Mouse (Mus musculus) myocyte (in vitro differentiated cells): Measurements from ENCODE around the gene Cenpq.

Source experiments
- CEBPB ChIP-seq: IDR thresholded peaks from 2 replicates; pipeline ENCODE4 v1.6.1; 2011; ENCODE audit warnings: mild to moderate bottlenecking, moderate library complexity; ENCODE audit not compliant: poor library complexity, insufficient read depth, severe bottlenecking
- E2F4 ChIP-seq: IDR thresholded peaks from one replicate; pipeline ENCODE4 v1.6.1; 2011; ENCODE audit warnings: mild to moderate bottlenecking, control low read depth, moderate library complexity; ENCODE audit not compliant: insufficient read depth
- MAX ChIP-seq: IDR thresholded peaks from one replicate; pipeline ENCODE4 v1.6.1; 2011; ENCODE audit warnings: low read depth, mild to moderate bottlenecking, control low read depth
- MYOD1 ChIP-seq, 3 experiments: IDR thresholded peaks; one replicate each; pipeline ENCODE4 v1.6.1; 2011; ENCODE audit warnings: control low read depth in 2 of 3, low read depth in 2 of 3, mild to moderate bottlenecking in 2 of 3, moderate library complexity in 1 of 3; ENCODE audit not compliant: insufficient read length in 2 of 3, control insufficient read depth in 1 of 3
- MYOG ChIP-seq, 3 experiments: IDR thresholded peaks; one replicate each; pipeline ENCODE4 v1.6.1; 2011; ENCODE audit warnings: control low read depth in 2 of 3, low read depth in 2 of 3, mild to moderate bottlenecking in 2 of 3; ENCODE audit not compliant: insufficient read length in 2 of 3, control insufficient read depth in 1 of 3, insufficient read depth in 1 of 3
- POLR2A ChIP-seq: IDR thresholded peaks from one replicate; pipeline ENCODE4 v1.6.1; 2011; ENCODE audit warnings: low read depth, mild to moderate bottlenecking, control low read depth, moderate library complexity; ENCODE audit not compliant: insufficient read length
- POLR2AphosphoS2 ChIP-seq: IDR thresholded peaks from one replicate; pipeline ENCODE4 v1.6.1; 2011; ENCODE audit warnings: low read depth, control low read depth; ENCODE audit not compliant: insufficient read length
- REST ChIP-seq: IDR thresholded peaks from one replicate; pipeline ENCODE4 v1.6.1; 2011; ENCODE audit warnings: mild to moderate bottlenecking, control low read depth, moderate library complexity; ENCODE audit not compliant: insufficient read depth, insufficient read length
- SRF ChIP-seq: IDR thresholded peaks from one replicate; pipeline ENCODE4 v1.6.1; 2011; ENCODE audit warnings: low read depth; ENCODE audit not compliant: control insufficient read depth, insufficient read length
- TCF12 ChIP-seq: IDR thresholded peaks from one replicate; pipeline ENCODE4 v1.6.1; 2011; ENCODE audit warnings: mild to moderate bottlenecking, control low read depth; ENCODE audit not compliant: poor library complexity, insufficient read depth, severe bottlenecking
- TCF3 ChIP-seq: IDR thresholded peaks from one replicate; pipeline ENCODE4 v1.6.1; 2011; ENCODE audit warnings: low read depth, control low read depth; ENCODE audit not compliant: insufficient read length
- USF1 ChIP-seq: IDR thresholded peaks from one replicate; pipeline ENCODE4 v1.6.1; 2011; ENCODE audit warnings: low read depth, mild to moderate bottlenecking, control low read depth, moderate library complexity

DNA sequence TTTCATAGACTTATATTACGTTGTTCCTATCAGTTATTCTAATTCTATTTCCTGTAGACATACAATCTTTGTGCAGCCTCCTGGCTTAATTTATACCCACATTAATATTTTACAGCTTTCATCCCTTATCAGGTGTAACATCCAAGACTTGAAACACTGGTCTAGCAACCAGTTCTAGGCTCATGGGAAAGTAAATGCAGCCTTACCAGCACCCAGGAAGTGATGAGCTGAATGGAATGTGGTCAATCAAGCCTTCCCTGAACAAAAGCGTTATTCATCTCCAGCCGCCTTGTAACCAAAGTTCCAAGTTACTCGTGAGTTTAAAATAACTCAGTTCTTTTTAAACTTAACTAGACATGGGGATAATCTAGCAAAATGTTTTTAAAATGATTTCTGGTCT, 49.7 kb downstream of the Cenpq start:
- no peak for TF ChIP-seq MYOG (IDR thresholded peaks at IDR 0.05; ENCODE audit: control insufficient read depth in 1 of 3, insufficient read depth in 1 of 3, insufficient read length in 2 of 3, low read depth in 2 of 3)
- TF ChIP-seq POLR2A: no peak
- no peak for TF ChIP-seq USF1
- no peak for TF ChIP-seq E2F4
- TF ChIP-seq MAX: no peak
- no peak for TF ChIP-seq POLR2AphosphoS2
- TF ChIP-seq MYOD1 (IDR thresholded peaks at IDR 0.05; ENCODE audit: control insufficient read depth in 1 of 3, insufficient read length in 2 of 3, low read depth in 2 of 3): no peak
- no peak for TF ChIP-seq REST
- TF ChIP-seq TCF12: no peak
- TF ChIP-seq SRF: no peak
- TF ChIP-seq TCF3: no peak
- no peak for TF ChIP-seq CEBPB
